Mouse (Mus musculus) liver, embryonic 15.5 days (tissue): ENCODE results near the gene Dnm1. TPM values are rescaled to one million over a fixed set of nuclear protein-coding genes. Genes with fewer than 3 reads are reported as not detected.

ENCODE experiments used
- ATAC-seq: fragments of 200-750 bp; cut with Nextera tagmentation; 2 replicates; pipeline ENCODE4 v1.8.0; 2017; ENCODE audit warnings: moderate number of reproducible peaks, mild to moderate bottlenecking, moderate library complexity; ENCODE audit not compliant: insufficient read depth
- H3K27ac ChIP-seq: fragments of 300-500 bp; sonication (generic); replicated peaks from 2 replicates; pipeline ENCODE4 v1.5.1; 2015; ENCODE audit warnings: mild to moderate bottlenecking, inconsistent platforms
- H3K27me3 ChIP-seq: fragments of 300-500 bp; sonication (generic); 2 replicates; pipeline ENCODE4 v1.6.1; 2015; ENCODE audit warnings: mild to moderate bottlenecking, inconsistent platforms
- H3K36me3 ChIP-seq: fragments of 300-500 bp; sonication (generic); replicated peaks from 2 replicates; pipeline ENCODE4 v1.6.1; 2015; ENCODE audit warnings: moderate library complexity, mild to moderate bottlenecking, inconsistent platforms
- H3K4me1 ChIP-seq: fragments of 300-500 bp; sonication (generic); replicated peaks from 2 replicates; pipeline ENCODE4 v1.6.1; 2015; ENCODE audit warnings: inconsistent platforms
- H3K4me2 ChIP-seq: fragments of 300-500 bp; sonication (generic); 2 replicates; pipeline ENCODE4 v1.6.1; 2015; ENCODE audit warnings: moderate library complexity, mild to moderate bottlenecking, inconsistent platforms
- H3K4me3 ChIP-seq: fragments of 300-500 bp; sonication (generic); replicated peaks from 2 replicates; pipeline ENCODE4 v1.5.1; 2015; ENCODE audit warnings: mild to moderate bottlenecking, inconsistent platforms
- H3K9ac ChIP-seq: fragments of 300-500 bp; sonication (generic); 2 replicates; pipeline ENCODE4 v1.6.1; 2015; ENCODE audit warnings: moderate library complexity, mild to moderate bottlenecking, inconsistent platforms
- H3K9me3 ChIP-seq: fragments of 300-500 bp; sonication (generic); replicated peaks from 2 replicates; pipeline ENCODE4 v1.6.1; 2016; ENCODE audit warnings: inconsistent platforms
- WGBS: fragments of 180-500 bp; shearing (Covaris S2); methylation state at CpG from one replicate; pipeline ENCODE4 v1.1.7; 2015; ENCODE audit warnings: mixed read lengths; ENCODE audit not compliant: insufficient replicate concordance; 5-methylcytosine and 5-hydroxymethylcytosine counted together
- polyA plus RNA-seq: library from polyadenylated mRNA; unstranded; fragments of >200 nt; fragmentation: Nextera tagmentation; extraction: Ambion mirVana; gene quantifications from 2 replicates; pipeline ENCODE4 v1.2.1, GENCODE M21; 2015

Gene Dnm1
- polyA plus RNA-seq, 1 experiment from 2014 or later, result 0.50 TPM

- Histone ChIP-seq H3K4me1 (peaks cover 29% of the 10 kb centered on the region), H3K27me3 (peaks cover 61% of the 10 kb centered on the region), H3K27ac (no peak overlapping the region), H3K36me3 (no peaks in the 10 kb centered on the region), H3K9me3 (no peaks in the 10 kb centered on the region), H3K4me3 (no peak overlapping the region), H3K9ac (no peak overlapping the region), H3K4me2 (no peak overlapping the region)
- WGBS, result 51% methylated on average over 8 of the region's 8 CpGs
- ATAC-seq, result no peak
These were observed 3.4 kb downstream of the Dnm1 start for GRCm38 (mm10) chr2:32349625-32350255.

GRCm38 (mm10) chr2:32348311-32348710, 4.8 kb downstream of the Dnm1 start:
- no peak overlapping the region for H3K9ac ChIP-seq
- no peaks in the 10 kb centered on the region for H3K36me3 ChIP-seq
- WGBS, result 66% methylated on average over 11 of the region's 11 CpGs
- ATAC-seq, result no peak
- peaks cover 62% of the 10 kb centered on the region for H3K27me3 ChIP-seq
- H3K4me1 ChIP-seq, result peaks cover 15% of the 10 kb centered on the region
- no peak overlapping the region for H3K4me3 ChIP-seq
- H3K4me2 ChIP-seq, result no peak overlapping the region
- H3K27ac ChIP-seq, result no peak overlapping the region
- H3K9me3 ChIP-seq, result no peaks in the 10 kb centered on the region

GRCm38 (mm10) chr2:32347019-32347418, 6.1 kb downstream of the Dnm1 start:
- H3K27ac ChIP-seq, result no peak overlapping the region
- no peak overlapping the region for H3K9ac ChIP-seq
- H3K27me3 ChIP-seq, result peaks cover 49% of the 10 kb centered on the region
- H3K9me3 ChIP-seq, result no peaks in the 10 kb centered on the region
- H3K36me3 ChIP-seq, result no peaks in the 10 kb centered on the region
- WGBS, result 48% methylated on average over 6 of the region's 6 CpGs
- H3K4me1 ChIP-seq, result peaks cover 3% of the 10 kb centered on the region; the same call in 1 of the 2 replicates
- no peak overlapping the region for H3K4me3 ChIP-seq
- no peak overlapping the region for H3K4me2 ChIP-seq
- no peak for ATAC-seq

- ATAC-seq, result no peak
- H3K27me3 ChIP-seq, result peaks cover 40% of the 10 kb centered on the region
- 65% methylated on average over 14 of the region's 14 CpGs for WGBS
- H3K36me3 ChIP-seq, result no peaks in the 10 kb centered on the region
- H3K9ac ChIP-seq, result no peak overlapping the region
- no peaks in the 10 kb centered on the region for H3K9me3 ChIP-seq
- H3K4me1 ChIP-seq, result no peaks in the 10 kb centered on the region
- no peak overlapping the region for H3K4me3 ChIP-seq
- H3K4me2 ChIP-seq, result no peak overlapping the region
- no peak overlapping the region for H3K27ac ChIP-seq
These were observed 8.4 kb downstream of the Dnm1 start for GRCm38 (mm10) chr2:32344598-32345321.

GRCm38 (mm10) chr2:32344056-32344455, 9.1 kb downstream of the Dnm1 start:
- no peak overlapping the region for H3K9ac ChIP-seq
- H3K27ac ChIP-seq, result no peak overlapping the region
- peaks cover 33% of the 10 kb centered on the region; the same call in 1 of the 2 replicates for H3K27me3 ChIP-seq
- no peaks in the 10 kb centered on the region for H3K9me3 ChIP-seq
- WGBS, result 60% methylated on average over 10 of the region's 10 CpGs
- ATAC-seq, result no peak
- no peak overlapping the region for H3K4me3 ChIP-seq
- H3K4me2 ChIP-seq, result no peak overlapping the region
- no peaks in the 10 kb centered on the region for H3K36me3 ChIP-seq
- H3K4me1 ChIP-seq, result no peaks in the 10 kb centered on the region

- H3K9ac ChIP-seq, result no peak overlapping the region
- WGBS, result 67% methylated on average over 2 of the region's 2 CpGs
- no peak overlapping the region for H3K4me3 ChIP-seq
- peaks cover 26% of the 10 kb centered on the region; the same call in 1 of the 2 replicates for H3K27me3 ChIP-seq
- H3K9me3 ChIP-seq, result no peaks in the 10 kb centered on the region
- H3K4me2 ChIP-seq, result no peak overlapping the region
- no peaks in the 10 kb centered on the region for H3K4me1 ChIP-seq
- no peak for ATAC-seq
- no peak overlapping the region for H3K27ac ChIP-seq
- no peaks in the 10 kb centered on the region for H3K36me3 ChIP-seq
These were observed 9.8 kb downstream of the Dnm1 start for GRCm38 (mm10) chr2:32343351-32343671.

- H3K36me3 ChIP-seq, result no peaks in the 10 kb centered on the region
- peaks cover 23% of the 10 kb centered on the region; the same call in 1 of the 2 replicates for H3K27me3 ChIP-seq
- no peak for ATAC-seq
- no peak overlapping the region for H3K9ac ChIP-seq
- WGBS, result 57% methylated on average over 6 of the region's 6 CpGs
- H3K4me2 ChIP-seq, result no peak overlapping the region
- no peaks in the 10 kb centered on the region for H3K9me3 ChIP-seq
- H3K4me1 ChIP-seq, result no peaks in the 10 kb centered on the region
- H3K4me3 ChIP-seq, result no peak overlapping the region
- no peak overlapping the region for H3K27ac ChIP-seq
These were observed 10.4 kb downstream of the Dnm1 start for GRCm38 (mm10) chr2:32342539-32343350.

- Histone ChIP-seq H3K27ac (no peak overlapping the region), H3K9ac (no peak overlapping the region), H3K9me3 (no peaks in the 10 kb centered on the region), H3K4me3 (no peak overlapping the region), H3K4me1 (no peaks in the 10 kb centered on the region), H3K4me2 (no peak overlapping the region), H3K36me3 (no peaks in the 10 kb centered on the region), H3K27me3 (peaks cover 27% of the 10 kb centered on the region; the same call in 1 of the 2 replicates)
- 67% methylated on average over 4 of the region's 4 CpGs for WGBS
- ATAC-seq, result no peak
These were observed 11.1 kb downstream of the Dnm1 start for GRCm38 (mm10) chr2:32342039-32342438.

GRCm38 (mm10) chr2:32341634-32341939, 11.6 kb downstream of the Dnm1 start:
- WGBS, result 69% methylated on average over 4 of the region's 4 CpGs
- no peaks in the 10 kb centered on the region for H3K36me3 ChIP-seq
- H3K4me1 ChIP-seq, result no peaks in the 10 kb centered on the region
- no peak for ATAC-seq
- H3K9me3 ChIP-seq, result no peaks in the 10 kb centered on the region
- no peak overlapping the region for H3K4me3 ChIP-seq
- H3K27ac ChIP-seq, result no peak overlapping the region
- no peak overlapping the region for H3K4me2 ChIP-seq
- H3K9ac ChIP-seq, result no peak overlapping the region
- peaks cover 29% of the 10 kb centered on the region for H3K27me3 ChIP-seq

GRCm38 (mm10) chr2:32340836-32341633, 12.1 kb downstream of the Dnm1 start:
- no peaks in the 10 kb centered on the region for H3K4me1 ChIP-seq
- no peak for ATAC-seq
- H3K9me3 ChIP-seq, result no peaks in the 10 kb centered on the region
- no peak overlapping the region for H3K27ac ChIP-seq
- 62% methylated on average over 13 of the region's 13 CpGs for WGBS
- no peak overlapping the region for H3K4me2 ChIP-seq
- no peaks in the 10 kb centered on the region for H3K36me3 ChIP-seq
- H3K9ac ChIP-seq, result no peak overlapping the region
- H3K27me3 ChIP-seq, result peaks cover 33% of the 10 kb centered on the region
- no peak overlapping the region for H3K4me3 ChIP-seq
